Mouse (Mus musculus): ENCODE measurements at regions not wholly inside any gene's neighbourhood (a gene's known extent, or its start where the extent isn't known, plus 50 kb on each side); places are given as distances from the start of the nearest gene placed in this dataset.

GRCm38 (mm10) chr8:92302694-92303093 is 54.7 kb upstream of the Irx5 start:
- no peak for TF ChIP-seq REST (IDR thresholded peaks at IDR 0.05; ENCODE audit: insufficient read depth, insufficient read length)
- TF ChIP-seq CEBPB (IDR thresholded peaks at IDR 0.05; ENCODE audit: insufficient read depth, poor library complexity, severe bottlenecking): no peak
- TF ChIP-seq POLR2A (IDR thresholded peaks at IDR 0.05; ENCODE audit: insufficient read length, low read depth): no peak
- TF ChIP-seq POLR2AphosphoS2 (IDR thresholded peaks at IDR 0.05; ENCODE audit: insufficient read length, low read depth): no peak
- TF ChIP-seq MAX (IDR thresholded peaks at IDR 0.05; ENCODE audit: low read depth): no peak
- TF ChIP-seq USF1 (IDR thresholded peaks at IDR 0.05; ENCODE audit: low read depth): no peak
- TF ChIP-seq TCF12 (IDR thresholded peaks at IDR 0.05; ENCODE audit: insufficient read depth, poor library complexity, severe bottlenecking): peak; percentile 26
- TF ChIP-seq MYOG (IDR thresholded peaks at IDR 0.05; ENCODE audit: control insufficient read depth in 1 of 3, insufficient read depth in 1 of 3, insufficient read length in 2 of 3, low read depth in 2 of 3): peak in 2 of 3 experiments; percentile 47 to 65
- TF ChIP-seq E2F4 (IDR thresholded peaks at IDR 0.05; ENCODE audit: insufficient read depth): no peak
